17 mouse cellular contexts compared by ENCODE assay signal in the genomic region with DNA sequence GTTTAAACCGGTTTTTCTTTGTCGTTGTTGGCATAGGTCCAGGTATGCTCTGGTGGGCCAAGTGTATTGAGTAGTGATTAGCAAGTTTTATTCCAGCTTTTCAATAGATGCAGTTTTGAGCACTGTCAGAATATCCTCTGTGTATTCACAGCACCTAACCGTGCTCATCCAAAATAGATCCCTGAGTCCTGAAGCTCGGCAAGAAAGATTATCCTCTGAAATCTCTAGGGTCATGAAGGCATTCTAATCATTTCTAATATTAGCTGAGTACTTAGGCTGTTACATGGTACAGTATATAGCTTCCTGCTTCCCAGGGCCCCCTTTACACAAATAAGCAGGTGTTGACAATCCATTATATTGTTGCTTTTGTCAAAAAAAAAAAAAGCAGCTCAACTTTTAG.
"Had no signal": no experiment of that assay in that cellular context is flagged by ENCODE, and none has a peak within 500 bp of the region (broad histone marks: within the 10 kb centered on the region; RNA-seq: fewer than 3 reads in every experiment).

No protein-coding gene starts in this region.

- H3K9ac ChIP-seq: neural tube, embryonic 12.5 days; neural tube, embryonic 13.5 days; neural tube, embryonic 15.5 days; stomach, embryonic 15.5 days had no signal

- DNase-seq: retina, postnatal 1 day; right cerebral cortex, adult 18-20 months; right cerebral cortex, postnatal 14 days; right cerebral cortex, postnatal 25 days; right cerebral cortex, postnatal 4 days; spleen, adult 18-20 months; thymus, adult 18-20 months; thymus, adult 2 months; thymus, postnatal 14 days; thymus, postnatal 25 days; thymus, postnatal 36 days; thymus, postnatal 4 days had no signal

- H3K9me3 ChIP-seq: neural tube, embryonic 12.5 days; neural tube, embryonic 13.5 days; neural tube, embryonic 15.5 days; stomach, embryonic 15.5 days had no signal

- H3K4me1 ChIP-seq: neural tube, embryonic 12.5 days; neural tube, embryonic 13.5 days; neural tube, embryonic 15.5 days; stomach, embryonic 15.5 days had no signal

- H3K27me3 ChIP-seq: neural tube, embryonic 12.5 days; neural tube, embryonic 13.5 days; neural tube, embryonic 15.5 days; stomach, embryonic 15.5 days had no signal

- H3K4me2 ChIP-seq: neural tube, embryonic 12.5 days; neural tube, embryonic 13.5 days; neural tube, embryonic 15.5 days; stomach, embryonic 15.5 days had no signal

- H3K36me3 ChIP-seq: neural tube, embryonic 12.5 days; neural tube, embryonic 13.5 days; neural tube, embryonic 15.5 days; stomach, embryonic 15.5 days had no signal

- H3K27ac ChIP-seq: neural tube, embryonic 12.5 days; neural tube, embryonic 13.5 days; neural tube, embryonic 15.5 days; stomach, embryonic 15.5 days; stomach, postnatal 0 days had no signal

- H3K4me3 ChIP-seq: neural tube, embryonic 12.5 days; neural tube, embryonic 13.5 days; neural tube, embryonic 15.5 days; stomach, embryonic 15.5 days had no signal
